Comparison of ENCODE assay signal across 14 mouse cellular contexts in the genomic region with DNA sequence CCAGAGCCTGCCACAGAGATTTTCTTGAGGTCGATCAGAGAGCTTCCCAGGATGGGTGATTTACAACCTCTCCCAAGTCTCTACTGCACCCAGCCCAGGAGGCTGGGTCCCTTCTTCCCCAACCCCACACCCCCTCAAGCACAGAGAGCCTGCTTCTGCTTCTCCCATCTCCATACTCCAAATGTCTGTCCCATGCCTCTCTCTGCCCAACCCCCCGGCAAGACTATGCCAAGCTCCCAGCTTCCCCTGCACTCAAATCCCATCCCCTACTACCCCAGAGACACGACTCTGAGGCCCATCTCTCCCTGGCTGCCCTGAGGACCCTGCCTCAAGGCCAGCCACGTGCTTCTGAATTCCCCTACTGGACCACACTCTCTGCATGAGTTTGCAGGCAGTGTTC.
DNase-seq lines count a peak whose midpoint lies in the region; ATAC-seq and TF ChIP-seq lines count a peak whose summit lies in the region.
"Had no signal": no experiment of that assay in that cellular context is flagged by ENCODE, and none has a peak within 500 bp of the region (broad histone marks: within the 10 kb centered on the region; RNA-seq: fewer than 3 reads in every experiment).

No protein-coding gene starts in this region.

- H3K9ac ChIP-seq in heart, postnatal 0 days (replicated peaks; ENCODE audit: low read depth, low read length) = no peak overlapping the region
- no peak overlapping the region for H3K9ac ChIP-seq in midbrain, embryonic 12.5 days (replicated peaks)
- H3K9ac ChIP-seq in midbrain, embryonic 11.5 days (ENCODE audit: low read length) = no peak overlapping the region
- no peak overlapping the region for H3K9ac ChIP-seq in hindbrain, embryonic 16.5 days (ENCODE audit: low read depth, low read length)
- H3K9ac ChIP-seq: limb, embryonic 15.5 days had no signal

- 48% methylated on average over 4 of the region's 4 CpGs for WGBS in cerebellum, adult 2 months
- WGBS in heart, postnatal 0 days = 55% methylated on average over 4 of the region's 4 CpGs
- 63% methylated on average over 4 of the region's 4 CpGs for WGBS in midbrain, embryonic 12.5 days
- 59% methylated on average over 4 of the region's 4 CpGs for WGBS in midbrain, embryonic 11.5 days
- WGBS in hindbrain, embryonic 16.5 days = 64% methylated on average over 4 of the region's 4 CpGs
- WGBS in limb, embryonic 10.5 days = 38% methylated on average over 4 of the region's 4 CpGs

- TF ChIP-seq CTCF in cerebellum, adult 2 months (IDR thresholded peaks at IDR 0.05; ENCODE audit: borderline replicate concordance, insufficient read depth, low read depth, low read length) = no peak
- no peak for TF ChIP-seq CTCF in heart, postnatal 0 days (IDR thresholded peaks at IDR 0.05; ENCODE audit: low read depth)

- no peak for ATAC-seq in heart, postnatal 0 days (ENCODE audit: insufficient read depth, low read depth)
- ATAC-seq in midbrain, embryonic 12.5 days (ENCODE audit: low FRiP score, low read depth) = no peak
- no peak for ATAC-seq in midbrain, embryonic 11.5 days (ENCODE audit: low FRiP score)
- no peak for ATAC-seq in hindbrain, embryonic 16.5 days

- H3K4me2 ChIP-seq in heart, postnatal 0 days (ENCODE audit: low read depth, low read length) = no peak overlapping the region
- H3K4me2 ChIP-seq in midbrain, embryonic 12.5 days (replicated peaks) = no peak overlapping the region
- no peak overlapping the region for H3K4me2 ChIP-seq in midbrain, embryonic 11.5 days
- no peak overlapping the region for H3K4me2 ChIP-seq in hindbrain, embryonic 16.5 days (ENCODE audit: low read length)
- H3K4me2 ChIP-seq: limb, embryonic 15.5 days had no signal

- H3K36me3 ChIP-seq in heart, postnatal 0 days (replicated peaks; ENCODE audit: control insufficient read depth, insufficient read depth, low read length) = no peaks in the 10 kb centered on the region
- peaks cover 8% of the 10 kb centered on the region; the same call in 1 of the 2 replicates for H3K36me3 ChIP-seq in midbrain, embryonic 12.5 days
- H3K36me3 ChIP-seq in midbrain, embryonic 11.5 days (ENCODE audit: control insufficient read depth, insufficient read depth, low read length) = no peaks in the 10 kb centered on the region
- H3K36me3 ChIP-seq in hindbrain, embryonic 16.5 days (ENCODE audit: control insufficient read depth, insufficient read depth, low read length) = peaks cover 2% of the 10 kb centered on the region
- H3K36me3 ChIP-seq in limb, embryonic 10.5 days = no peaks in the 10 kb centered on the region
- H3K36me3 ChIP-seq: limb, embryonic 15.5 days had no signal

- TF ChIP-seq EP300 in heart, postnatal 0 days (IDR thresholded peaks at IDR 0.05; ENCODE audit: low read depth) = no peak

- H3K4me1 ChIP-seq in cerebellum, adult 2 months (ENCODE audit: control insufficient read depth, insufficient read depth, low read length) = peaks cover 61% of the 10 kb centered on the region
- H3K4me1 ChIP-seq in heart, postnatal 0 days (ENCODE audit: control insufficient read depth, insufficient read depth) = peaks cover 52% of the 10 kb centered on the region
- peaks cover 19% of the 10 kb centered on the region for H3K4me1 ChIP-seq in midbrain, embryonic 12.5 days
- H3K4me1 ChIP-seq in midbrain, embryonic 11.5 days (ENCODE audit: control insufficient read depth, insufficient read depth, low read length) = peaks cover 10% of the 10 kb centered on the region; the same call in 1 of the 2 replicates
- peaks cover 20% of the 10 kb centered on the region for H3K4me1 ChIP-seq in hindbrain, embryonic 16.5 days (ENCODE audit: control insufficient read depth, insufficient read depth, low read depth, low read length)
- H3K4me1 ChIP-seq in limb, embryonic 10.5 days = peaks cover 7% of the 10 kb centered on the region; the same call in 1 of the 2 replicates

- H3K27me3 ChIP-seq in cerebellum, adult 2 months (ENCODE audit: control insufficient read depth, insufficient read depth, low read length) = no peaks in the 10 kb centered on the region
- no peaks in the 10 kb centered on the region for H3K27me3 ChIP-seq in heart, postnatal 0 days (ENCODE audit: control insufficient read depth, insufficient read depth, low read length)
- no peaks in the 10 kb centered on the region for H3K27me3 ChIP-seq in midbrain, embryonic 12.5 days
- H3K27me3 ChIP-seq in midbrain, embryonic 11.5 days (ENCODE audit: control insufficient read depth, insufficient read depth, low read length) = no peaks in the 10 kb centered on the region
- H3K27me3 ChIP-seq in hindbrain, embryonic 16.5 days (replicated peaks; ENCODE audit: control insufficient read depth, insufficient read depth, low read length) = no peaks in the 10 kb centered on the region
- no peaks in the 10 kb centered on the region for H3K27me3 ChIP-seq in limb, embryonic 10.5 days (ENCODE audit: low read depth, poor library complexity, severe bottlenecking)
- H3K27me3 ChIP-seq: limb, embryonic 15.5 days had no signal

- H3K27ac ChIP-seq in cerebellum, adult 2 months (ENCODE audit: insufficient read depth, low read length) = peak overlapping the region; percentile 81
- H3K27ac ChIP-seq in heart, postnatal 0 days (ENCODE audit: low read depth) = peak overlapping the region; percentile 47
- 0 out of 2 replicates have a peak overlapping the region, but pooled peaks have one; percentile 67 for H3K27ac ChIP-seq in midbrain, embryonic 12.5 days (replicated peaks)
- no peak overlapping the region for H3K27ac ChIP-seq in midbrain, embryonic 11.5 days (ENCODE audit: low read depth, low read length)
- H3K27ac ChIP-seq in hindbrain, embryonic 16.5 days (ENCODE audit: low read depth, low read length) = 0 out of 2 replicates have a peak overlapping the region, but pooled peaks have one; percentile 52
- no peak overlapping the region for H3K27ac ChIP-seq in limb, embryonic 10.5 days
- H3K27ac ChIP-seq: gastrocnemius, adult 2 months had no signal

- no peak overlapping the region for H3K4me3 ChIP-seq in cerebellum, adult 2 months (replicated peaks; ENCODE audit: insufficient read depth, low read depth, low read length)
- no peak overlapping the region for H3K4me3 ChIP-seq in heart, postnatal 0 days (ENCODE audit: low read depth, low read length)
- H3K4me3 ChIP-seq in midbrain, embryonic 12.5 days = no peak overlapping the region
- H3K4me3 ChIP-seq in midbrain, embryonic 11.5 days (ENCODE audit: low read depth, low read length) = no peak overlapping the region
- H3K4me3 ChIP-seq in hindbrain, embryonic 16.5 days (ENCODE audit: low read length) = no peak overlapping the region
- no peak overlapping the region for H3K4me3 ChIP-seq in limb, embryonic 10.5 days
- H3K4me3 ChIP-seq: gastrocnemius, adult 2 months; limb, embryonic 15.5 days had no signal

- H3K9me3 ChIP-seq in heart, postnatal 0 days (replicated peaks; ENCODE audit: control insufficient read depth, low read length) = no peaks in the 10 kb centered on the region
- no peaks in the 10 kb centered on the region for H3K9me3 ChIP-seq in midbrain, embryonic 12.5 days
- H3K9me3 ChIP-seq in midbrain, embryonic 11.5 days (ENCODE audit: control insufficient read depth, low read length) = no peaks in the 10 kb centered on the region
- H3K9me3 ChIP-seq in hindbrain, embryonic 16.5 days (ENCODE audit: control insufficient read depth, low read length) = no peaks in the 10 kb centered on the region
- H3K9me3 ChIP-seq in limb, embryonic 10.5 days (replicated peaks) = no peaks in the 10 kb centered on the region
- H3K9me3 ChIP-seq: limb, embryonic 15.5 days had no signal

- no peak for TF ChIP-seq POLR2A in cerebellum, adult 2 months (IDR thresholded peaks at IDR 0.05; ENCODE audit: borderline replicate concordance, insufficient read depth, low read length)

- no peak for DNase-seq in cerebellum, adult 2 months
- no peak for DNase-seq in cerebellum, adult 11-12 months
- DNase-seq in heart, postnatal 0 days (ENCODE audit: low spot score) = no peak
- DNase-seq in heart, adult 9 months (ENCODE audit: low spot score in 2 of 2) = no peak
- no peak for DNase-seq in midbrain, embryonic 11.5 days (ENCODE audit: low spot score, missing footprints)
- no peak for DNase-seq in limb, embryonic 10.5 days (ENCODE audit: low spot score)
- DNase-seq: gastrocnemius, adult 2 months; heart, adult 11 months; kidney, adult 11 months; kidney, postnatal 10 days; thymus, adult 18-20 months had no signal

Comparison
In these comparisons a context has a peak if more than half of its experiments do, and no peak if none do; other contexts are left out.
1. H3K27ac ChIP-seq: peak in cerebellum, adult 2 months (single experiment), heart, postnatal 0 days (single experiment), midbrain, embryonic 12.5 days (single experiment) and hindbrain, embryonic 16.5 days (single experiment); none in midbrain, embryonic 11.5 days (single experiment) and limb, embryonic 10.5 days (single experiment).